Mouse (Mus musculus) cerebellum, adult 9-11 months (tissue): ENCODE results near the gene Speer4d.
"Not testable (repeated sequence)": the region's sequence is repeated elsewhere in the genome, so short reads cannot be mapped to it uniquely, and the experiment has no call there.

Experiments used
- DNase-seq: peaks from one replicate; pipeline ENCODE4 v3.0.0; 2022

Speer4d gene

DNA sequence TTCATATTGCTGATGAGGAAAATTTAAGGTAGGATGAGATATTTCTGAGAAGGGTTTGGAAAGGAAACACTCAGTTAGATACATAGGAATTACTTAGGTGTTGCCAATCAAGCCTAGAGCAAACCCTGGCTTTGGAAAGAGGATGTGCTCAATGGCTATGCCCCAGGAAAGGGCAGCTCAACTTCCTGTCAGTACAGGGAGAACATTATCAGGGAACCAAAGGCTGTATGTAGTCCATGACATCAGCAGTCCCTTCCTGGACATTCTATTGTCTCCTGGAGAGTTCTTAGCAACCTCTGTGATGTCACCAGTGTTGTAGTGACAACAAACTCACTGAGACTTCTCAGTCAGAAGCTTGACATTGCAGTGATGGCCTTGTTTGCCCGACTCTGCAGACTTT lies at the start of gene Speer4d:
Gene Speer4d, plus strand, starts transcription at position 301 of the 400 bp plus-strand sequence.
- not testable (repeated sequence) for DNase-seq

DNA sequence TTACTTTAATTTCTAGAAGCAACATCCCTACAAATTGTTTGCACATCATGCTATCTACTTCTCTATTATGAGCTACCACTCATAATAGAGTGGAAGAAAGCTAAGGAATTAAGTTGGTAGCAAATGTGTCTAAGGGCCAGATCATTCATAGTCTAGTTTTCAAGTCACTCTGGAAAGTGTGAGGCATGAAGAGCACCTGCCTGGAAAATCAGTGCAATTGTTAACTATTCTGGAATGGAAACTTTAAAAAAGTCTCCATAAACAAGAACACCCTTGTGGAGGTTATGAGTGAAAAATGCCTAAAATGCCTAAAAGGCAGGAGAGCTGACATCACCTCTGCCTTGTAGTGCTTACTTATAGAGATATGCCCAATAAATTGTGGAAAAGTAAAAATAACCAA lies 45.1 kb upstream of the Speer4d start:
- DNase-seq, result not testable (repeated sequence)

DNA sequence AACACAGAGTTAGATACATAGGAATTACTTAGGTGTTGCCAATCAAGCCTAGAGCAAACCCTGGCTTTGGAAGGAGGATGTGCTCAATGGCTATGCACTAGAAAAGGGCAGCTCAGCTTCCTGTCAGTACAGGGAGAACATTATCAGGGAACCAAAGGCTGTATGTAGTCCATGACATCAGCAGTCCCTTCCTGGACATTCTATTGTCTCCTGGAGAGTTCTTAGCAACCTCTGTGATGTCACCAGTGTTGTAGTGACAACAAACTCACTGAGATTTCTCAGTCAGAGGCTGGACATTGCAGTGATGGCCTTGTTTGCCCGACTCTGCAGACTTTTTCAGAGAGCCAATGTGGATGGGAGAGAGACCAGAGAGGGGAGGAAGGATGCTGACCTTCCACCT lies 41.8 kb upstream of the Speer4d start, which contains the start of gene Gm21083:
Gene Gm21083, plus strand, starts transcription at position 301 of the 400 bp plus-strand sequence.
- DNase-seq, result not testable (repeated sequence)

DNA sequence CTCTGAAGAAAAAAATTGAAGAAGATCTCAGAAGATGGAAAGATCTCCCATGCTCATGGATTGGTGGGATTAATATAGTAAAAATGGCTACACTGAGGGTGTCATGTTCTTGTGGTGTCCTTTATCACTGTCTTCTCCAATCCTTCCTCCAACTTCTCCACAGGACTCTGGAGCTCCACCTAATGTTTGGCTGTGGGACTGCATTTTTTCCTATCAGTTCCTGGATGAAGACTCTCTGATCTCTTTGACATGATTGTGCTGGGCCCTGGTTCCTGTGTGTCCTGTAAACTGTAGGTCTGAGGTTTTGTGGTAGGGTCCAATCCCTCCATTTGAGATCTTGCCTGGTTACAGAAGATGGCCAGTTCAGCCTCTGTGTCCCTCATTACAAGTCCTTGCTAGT lies 32.5 kb upstream of the Speer4d start:
- not testable (repeated sequence) for DNase-seq

DNA sequence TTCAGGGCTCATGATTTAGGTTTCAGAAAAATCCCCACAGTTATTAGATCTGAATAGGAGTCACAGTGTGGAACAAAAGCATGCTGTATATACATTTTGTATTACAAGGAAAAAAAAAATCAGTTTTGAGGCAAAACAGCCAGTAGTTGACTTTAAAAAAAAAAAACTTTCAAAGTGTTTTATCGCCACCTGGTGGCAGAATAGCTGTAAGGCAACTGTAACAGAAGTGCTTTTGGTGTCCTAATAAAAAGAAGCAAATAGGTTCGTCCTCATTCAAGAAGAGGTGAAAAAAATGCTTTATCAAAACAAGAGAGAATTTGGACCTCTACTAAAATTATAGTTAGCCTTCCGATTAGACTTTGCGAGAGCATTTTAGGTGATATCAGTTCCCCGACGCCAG lies 30.6 kb upstream of the Speer4d start:
- DNase-seq, result not testable (repeated sequence)

DNA sequence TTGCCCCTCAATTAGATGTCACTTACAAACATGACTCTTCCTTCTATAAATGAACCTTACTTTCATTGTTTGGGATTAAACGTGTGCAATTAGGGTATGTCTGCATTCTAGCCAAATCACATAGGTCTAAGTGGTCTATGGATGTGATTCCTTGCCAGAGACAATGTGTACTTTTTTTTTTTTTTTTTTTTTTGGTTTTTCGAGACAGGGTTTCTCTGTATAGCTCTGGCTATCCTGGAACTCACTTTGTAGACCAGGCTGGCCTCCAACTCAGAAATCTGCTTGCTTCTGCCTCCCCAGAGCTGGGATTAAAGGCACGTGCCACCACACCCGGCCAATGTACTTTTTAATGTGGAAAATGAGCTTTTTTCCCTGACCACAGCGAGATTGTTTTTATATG lies 28.2 kb upstream of the Speer4d start:
- not testable (repeated sequence) for DNase-seq

DNA sequence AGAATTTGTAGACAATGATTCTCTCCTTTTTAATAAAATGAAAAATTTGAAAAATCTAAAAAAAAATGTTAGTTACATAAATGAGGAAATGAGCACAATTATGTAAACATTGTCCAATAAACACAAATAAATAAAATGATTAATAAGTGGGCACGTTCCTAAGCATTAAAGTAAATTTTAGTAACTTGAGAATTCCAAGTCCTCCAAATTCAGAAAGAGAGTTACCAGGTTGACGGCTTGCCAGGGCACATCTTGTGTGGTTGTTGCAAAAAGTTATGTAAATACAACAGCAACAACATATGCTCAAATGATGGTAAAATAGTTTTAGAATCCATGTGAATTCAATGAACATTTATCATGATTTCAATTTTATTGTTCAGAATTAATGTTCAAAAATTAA lies 27.3 kb upstream of the Speer4d start:
- not testable (repeated sequence) for DNase-seq

DNA sequence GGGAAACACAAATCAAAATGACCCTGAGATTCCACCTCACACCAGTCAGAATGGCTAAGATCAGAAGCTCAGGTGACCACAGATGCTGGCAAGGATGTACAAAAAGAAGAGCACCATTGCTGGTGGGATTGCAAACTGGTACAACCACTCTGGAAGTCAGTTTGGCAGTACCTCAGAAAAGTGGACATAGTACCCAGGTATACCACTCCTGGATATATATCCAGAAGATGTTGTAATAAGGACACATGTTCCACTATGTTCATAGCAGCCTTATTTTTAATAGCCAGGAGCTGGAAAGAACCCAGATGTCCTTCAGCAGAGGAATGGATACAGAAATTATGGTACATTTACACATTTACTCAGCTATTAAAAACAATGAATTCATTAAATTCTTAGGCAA lies 20.0 kb upstream of the Speer4d start:
- not testable (repeated sequence) for DNase-seq

DNA sequence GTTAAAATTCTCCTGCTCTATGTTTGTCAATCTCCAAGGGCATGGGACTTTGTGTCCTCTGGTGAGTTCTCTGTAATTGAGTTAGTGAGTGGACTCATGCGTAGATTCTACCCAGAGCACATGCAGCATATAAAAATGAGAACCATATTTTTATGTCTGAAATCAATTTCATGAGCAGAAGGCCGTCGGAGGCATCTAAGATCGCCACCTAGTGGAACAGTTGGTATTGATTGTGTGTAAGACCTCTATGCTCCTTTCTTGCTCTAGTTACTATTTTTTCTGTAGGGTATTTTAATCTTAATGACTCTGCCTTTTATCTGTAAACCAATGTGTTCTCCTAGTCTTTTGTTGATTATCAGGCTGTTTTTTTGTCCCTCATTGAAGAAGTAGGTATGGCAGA lies 18.5 kb upstream of the Speer4d start:
- not testable (repeated sequence) for DNase-seq

DNA sequence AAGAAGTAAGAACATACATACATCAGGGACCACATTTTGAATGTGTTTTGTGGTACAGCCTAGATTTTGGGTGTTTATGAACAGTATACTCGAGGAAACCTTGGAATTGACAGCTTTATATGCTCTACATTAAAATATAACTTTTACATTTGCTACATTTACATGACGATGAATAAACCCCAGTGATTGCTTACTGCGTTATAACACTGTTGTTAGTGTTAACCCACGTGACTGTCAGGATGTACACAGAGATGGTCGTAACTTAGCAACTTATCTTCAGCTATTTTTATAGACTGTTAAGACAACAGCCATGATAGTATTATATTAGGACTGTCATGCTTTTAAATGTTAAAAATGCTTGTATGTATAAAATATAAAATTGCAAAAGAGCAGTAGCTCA lies 17.4 kb upstream of the Speer4d start:
- not testable (repeated sequence) for DNase-seq

DNA sequence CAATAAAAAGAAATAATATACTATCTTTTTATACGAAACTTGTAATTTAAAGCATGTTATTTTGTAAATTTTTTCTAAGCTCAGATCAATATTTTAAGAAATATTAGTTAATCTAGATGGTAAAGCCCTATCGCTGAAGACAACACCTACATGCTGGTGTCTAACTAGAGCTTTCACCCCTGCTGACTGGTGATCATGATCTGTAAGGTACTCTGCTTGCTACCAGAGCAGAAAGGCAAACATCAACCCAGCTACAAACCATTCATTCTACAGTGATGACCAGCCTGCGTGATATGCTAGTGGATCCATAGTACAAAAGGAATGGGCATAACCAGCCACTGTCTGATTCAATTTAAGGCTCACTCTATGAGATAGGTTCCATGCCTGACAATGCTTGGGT lies 16.9 kb upstream of the Speer4d start:
- DNase-seq, result not testable (repeated sequence)

DNA sequence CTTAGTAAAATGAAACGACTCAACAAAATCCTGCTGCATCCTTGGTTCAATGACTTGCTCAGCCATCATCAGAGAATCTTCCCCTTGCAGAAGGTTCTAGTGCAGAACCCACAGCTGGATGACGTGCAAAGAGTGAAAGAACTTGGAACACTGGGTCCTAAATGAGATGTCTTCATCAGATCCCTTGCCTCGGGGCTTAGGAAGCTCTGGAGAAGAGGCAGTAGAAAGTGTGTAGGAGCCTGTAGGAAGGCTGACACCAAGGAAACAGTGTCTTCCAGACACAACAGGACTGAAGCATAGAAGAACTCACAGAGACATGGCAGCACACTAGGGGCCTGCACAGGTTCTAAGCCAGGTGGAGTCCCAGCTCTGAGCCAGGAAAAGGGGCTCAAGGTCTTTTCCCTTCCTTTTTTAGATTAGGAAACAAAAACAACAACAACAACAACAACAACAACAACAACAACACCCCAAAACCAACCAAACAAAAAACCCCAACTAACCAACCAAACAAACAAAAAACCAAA lies 16.4 kb upstream of the Speer4d start:
- DNase-seq, result not testable (repeated sequence)

DNA sequence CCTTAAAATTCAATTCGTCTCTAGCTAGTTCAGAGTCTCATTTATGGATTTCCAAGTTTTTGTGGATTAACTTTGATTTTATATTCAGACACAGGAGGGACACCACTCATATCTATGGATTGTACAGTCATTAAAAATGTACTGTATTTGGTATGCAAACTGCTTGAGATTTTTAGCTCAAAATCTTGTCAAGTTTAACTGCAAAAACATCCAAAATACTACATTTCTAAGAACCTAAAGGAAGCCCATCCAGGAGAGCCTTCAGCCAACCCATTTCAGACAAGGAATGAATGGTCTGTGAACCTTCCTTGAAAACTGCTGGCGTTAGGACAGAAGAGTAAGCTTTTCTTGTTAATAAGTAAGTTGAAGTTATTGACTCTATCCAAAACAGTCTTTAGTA lies 15.9 kb upstream of the Speer4d start:
- not testable (repeated sequence) for DNase-seq

DNA sequence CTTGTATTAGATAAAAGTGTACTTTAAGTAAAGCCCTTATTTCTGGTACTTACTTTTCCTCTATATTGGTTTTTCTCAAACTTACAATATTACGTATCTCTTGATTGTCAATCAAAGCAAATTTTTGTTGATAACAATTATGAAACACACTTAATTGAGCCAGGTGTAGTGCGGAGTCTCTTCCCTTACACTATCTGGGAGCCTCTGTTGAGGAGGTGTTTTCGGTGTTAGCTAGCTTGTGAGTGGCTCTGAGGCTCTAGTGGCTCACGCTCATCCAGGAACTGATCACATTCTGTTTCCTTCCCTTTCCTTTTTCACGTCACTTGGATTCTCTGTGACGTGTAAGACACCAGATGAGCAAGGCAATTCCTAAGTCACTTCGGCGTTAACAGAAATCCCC lies 15.3 kb upstream of the Speer4d start:
- DNase-seq, result not testable (repeated sequence)

DNA sequence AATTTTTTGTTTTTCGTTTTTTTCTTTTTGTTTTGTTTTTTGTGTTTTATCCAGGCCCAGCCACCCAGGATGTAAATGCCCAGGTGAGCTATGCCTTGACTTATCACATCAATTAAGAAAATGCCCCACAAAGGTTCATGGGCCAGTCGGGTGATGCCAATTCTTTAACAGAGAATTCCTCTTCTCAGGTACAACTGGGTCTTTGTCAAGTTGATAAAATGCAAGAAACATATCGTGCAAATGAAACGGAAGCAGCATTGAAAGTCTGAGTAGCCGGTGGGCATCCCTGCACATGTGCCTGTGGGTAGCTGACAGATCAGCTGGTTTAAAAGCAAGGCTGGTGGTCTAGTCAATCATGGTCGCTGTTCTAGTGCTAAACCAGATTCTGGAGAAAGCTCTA lies 12.2 kb upstream of the Speer4d start:
- not testable (repeated sequence) for DNase-seq

DNA sequence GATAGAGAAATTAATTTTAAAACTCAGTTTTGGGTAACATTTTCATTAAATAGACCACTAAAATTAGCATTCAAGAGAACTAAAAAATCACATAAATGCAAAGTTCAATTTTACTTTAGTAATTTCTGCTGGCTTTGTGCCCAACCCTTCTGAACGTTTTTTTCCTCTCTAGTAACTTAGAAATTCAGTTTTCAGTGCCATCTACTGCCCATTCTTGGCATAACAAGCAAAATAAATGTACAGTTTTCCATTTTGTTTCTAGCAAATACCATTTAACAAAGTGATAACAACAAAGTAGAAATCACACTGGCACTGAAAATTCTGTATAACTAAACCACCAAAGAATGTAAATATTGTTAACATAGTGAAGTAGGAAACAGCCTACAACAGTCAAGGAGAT lies 8.2 kb upstream of the Speer4d start:
- DNase-seq, result not testable (repeated sequence)

DNA sequence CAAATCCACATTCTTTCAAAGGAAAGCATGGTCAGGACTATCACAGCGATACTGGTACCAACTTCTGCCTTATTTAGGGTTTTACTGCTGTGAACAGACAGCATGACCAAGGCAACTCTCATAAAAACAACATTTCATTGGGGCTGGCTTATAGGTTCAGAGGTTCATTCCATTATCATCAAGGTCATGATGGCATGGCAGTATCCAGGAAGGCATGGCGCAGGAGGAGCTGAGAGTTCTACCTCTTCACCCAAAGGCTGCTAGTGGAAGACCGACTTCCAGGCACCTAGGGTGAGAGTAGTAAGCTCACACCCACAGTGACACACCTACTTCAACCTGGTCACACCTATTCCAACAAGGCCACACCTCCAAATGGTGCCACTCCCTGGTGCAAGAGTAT lies 2.7 kb upstream of the Speer4d start:
- not testable (repeated sequence) for DNase-seq

DNA sequence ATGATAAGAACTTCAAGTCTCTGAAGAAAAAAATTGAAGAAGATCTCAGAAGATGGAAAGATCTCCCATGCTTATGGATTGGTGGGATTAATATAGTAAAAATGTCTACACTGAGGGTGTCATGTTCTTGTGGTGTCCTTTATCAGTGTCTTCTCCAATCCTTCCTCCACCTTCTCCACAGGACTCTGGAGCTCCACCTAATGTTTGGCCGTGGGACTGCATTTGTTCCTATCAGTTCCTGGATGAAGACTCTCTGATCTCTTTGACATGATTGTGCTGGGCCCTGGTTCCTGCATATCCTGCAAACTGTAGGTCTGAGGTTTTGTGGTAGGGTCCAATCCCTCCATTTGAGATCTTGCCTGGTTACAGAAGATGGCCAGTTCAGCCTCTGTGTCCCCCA lies 9.3 kb downstream of the Speer4d start:
- not testable (repeated sequence) for DNase-seq

DNA sequence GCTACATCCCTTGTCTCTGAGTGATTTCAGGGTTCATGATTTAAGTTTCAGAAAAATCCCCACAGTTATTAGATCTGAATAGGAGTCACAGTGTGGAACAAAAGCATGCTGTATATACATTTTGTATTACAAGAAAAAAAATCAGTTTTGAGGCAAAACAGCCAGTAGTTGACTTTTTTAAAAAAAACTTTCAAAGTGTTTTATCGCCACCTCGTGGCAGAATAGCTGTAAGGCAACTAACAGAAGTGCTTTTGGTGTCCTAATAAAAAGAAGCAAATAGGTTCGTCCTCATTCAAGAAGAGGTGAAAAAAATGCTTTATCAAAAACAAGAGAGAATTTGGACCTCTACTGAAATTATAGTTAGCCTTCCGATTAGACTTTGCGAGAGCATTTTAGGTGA lies 11.2 kb downstream of the Speer4d start:
- DNase-seq, result not testable (repeated sequence)

DNA sequence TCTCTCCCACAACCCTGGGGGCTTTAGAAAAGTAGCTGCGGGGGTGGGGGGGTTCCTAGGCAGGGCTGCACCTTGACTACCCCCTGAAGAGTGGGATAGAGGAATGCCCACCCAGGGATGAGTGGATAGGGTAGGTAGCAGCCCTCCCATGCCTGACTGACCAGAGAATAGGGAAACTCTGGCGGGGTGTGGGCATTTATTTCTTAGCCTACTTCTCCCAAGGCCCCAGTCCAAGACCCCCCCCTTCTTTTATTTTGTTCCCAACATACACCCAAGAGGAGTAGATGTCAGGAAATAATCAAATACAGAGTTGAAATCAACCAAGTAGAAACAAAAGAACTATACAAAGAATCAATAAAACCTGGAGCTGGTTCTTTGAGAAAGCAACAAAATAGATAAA lies 18.8 kb downstream of the Speer4d start:
- not testable (repeated sequence) for DNase-seq

DNA sequence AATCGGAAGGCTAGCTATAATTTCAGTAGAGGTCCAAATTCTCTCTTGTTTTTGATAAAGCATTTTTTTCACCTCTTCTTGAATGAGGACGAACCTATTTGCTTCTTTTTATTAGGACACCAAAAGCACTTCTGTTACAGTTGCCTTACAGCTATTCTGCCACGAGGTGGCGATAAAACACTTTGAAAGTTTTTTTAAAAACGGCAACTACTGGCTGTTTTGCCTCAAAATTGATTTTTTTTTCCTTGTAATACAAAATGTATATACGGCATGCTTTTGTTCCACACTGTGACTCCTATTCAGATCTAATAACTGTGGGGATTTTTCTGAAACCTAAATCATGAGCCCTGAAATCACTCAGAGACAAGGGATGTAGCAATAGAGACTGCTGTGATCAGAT lies 26.8 kb downstream of the Speer4d start:
- DNase-seq, result not testable (repeated sequence)

DNA sequence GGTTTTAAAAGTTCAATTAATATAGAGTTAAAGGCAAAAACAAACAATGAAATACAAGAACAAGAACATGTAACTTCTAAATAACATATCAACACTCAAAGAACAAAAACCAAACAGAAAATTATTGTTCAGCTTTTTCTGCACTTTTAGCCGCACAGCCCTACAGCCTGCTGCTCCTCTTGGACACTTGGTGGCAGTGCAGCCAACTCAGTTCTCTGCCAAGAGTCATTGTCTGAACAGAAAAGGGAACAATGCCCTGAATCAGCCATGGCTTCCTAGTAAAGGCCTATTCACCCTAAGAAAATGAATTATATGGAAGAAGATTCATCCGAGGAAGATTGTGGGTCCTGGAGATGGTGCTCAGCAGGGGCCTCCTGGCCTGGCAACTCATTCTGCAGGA lies 33.5 kb downstream of the Speer4d start:
- not testable (repeated sequence) for DNase-seq

DNA sequence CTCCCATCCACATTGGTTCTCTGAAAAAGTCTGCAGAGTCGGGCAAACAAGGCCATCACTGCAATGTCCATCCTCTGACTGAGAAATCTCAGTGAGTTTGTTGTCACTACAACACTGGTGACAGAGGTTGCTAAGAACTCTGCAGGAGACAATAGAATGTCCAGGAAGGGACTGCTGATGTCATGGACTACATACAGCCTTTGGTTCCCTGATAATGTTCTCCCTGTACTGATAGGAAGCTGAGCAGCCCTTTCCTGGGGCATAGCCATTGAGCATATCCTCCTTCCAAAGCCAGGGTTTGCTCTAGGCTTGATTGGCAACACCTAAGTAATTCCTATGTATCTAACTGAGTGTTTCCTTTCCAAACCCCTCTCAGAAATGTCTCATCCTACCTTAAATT lies 38.1 kb downstream of the Speer4d start, which contains the start of gene 4930572O03Rik:
Gene 4930572O03Rik, minus strand, starts transcription at position 101 of the 400 bp plus-strand sequence.
- not testable (repeated sequence) for DNase-seq

DNA sequence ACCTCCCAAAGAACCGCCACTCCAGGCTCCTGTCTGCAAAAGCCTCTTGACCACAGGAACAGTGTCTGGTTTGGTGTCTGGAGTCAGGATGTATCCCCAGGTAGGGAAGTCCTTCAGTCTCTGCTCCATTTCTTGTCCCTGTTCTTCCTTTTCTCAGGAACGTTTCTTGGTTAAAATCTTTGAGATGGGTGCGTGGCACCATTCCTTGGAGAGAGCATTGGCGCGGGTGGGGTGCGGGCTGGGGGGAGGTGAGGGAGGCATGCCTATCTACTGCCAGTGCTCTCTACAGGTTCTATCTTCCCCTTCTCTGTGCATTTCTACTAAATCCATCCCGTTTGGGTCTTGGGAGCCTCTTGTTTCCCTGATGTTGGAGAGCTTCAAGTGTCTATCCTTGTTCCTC lies 45.0 kb downstream of the Speer4d start:
- DNase-seq, result not testable (repeated sequence)

DNA sequence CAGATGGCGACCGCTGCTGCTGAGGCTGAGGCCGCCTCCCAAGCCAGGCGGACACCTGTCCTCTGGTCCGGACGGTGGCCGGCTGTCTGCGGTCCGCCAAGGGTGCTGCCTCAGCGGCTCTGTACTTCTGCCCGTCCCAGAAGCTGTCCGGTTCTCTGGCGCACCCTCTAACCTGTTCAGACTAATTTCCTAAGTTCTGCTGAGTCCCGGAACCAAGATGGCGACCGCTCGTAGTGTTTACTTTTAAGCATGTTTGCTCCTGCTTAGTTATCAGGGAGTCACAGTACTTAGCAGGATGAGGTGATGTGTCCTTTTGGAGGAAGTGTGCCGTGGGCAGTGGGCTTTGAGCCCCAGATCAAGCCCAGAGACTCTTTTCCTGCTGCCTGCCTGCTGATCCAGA lies 51.9 kb downstream of the Speer4d start:
- DNase-seq, result not testable (repeated sequence)
